Mouse (Mus musculus) intestine, embryonic 15.5 days (tissue): ENCODE results near the gene Mgat2. TPM values are rescaled to one million over a fixed set of nuclear protein-coding genes. Genes with fewer than 3 reads are reported as not detected.

Experiments used
- ATAC-seq: fragments of 200-750 bp; cut with Nextera tagmentation; 2 replicates; pipeline ENCODE4 v1.8.0; 2017; ENCODE audit warnings: moderate TSS enrichment, moderate library complexity
- H3K27ac ChIP-seq: fragments of 300-500 bp; sonication (generic); 2 replicates; pipeline ENCODE4 v1.5.1; 2015; ENCODE audit warnings: mild to moderate bottlenecking, inconsistent platforms
- H3K27me3 ChIP-seq: fragments of 300-500 bp; sonication (generic); replicated peaks from 2 replicates; pipeline ENCODE4 v1.6.1; 2015; ENCODE audit warnings: inconsistent platforms
- H3K36me3 ChIP-seq: fragments of 300-500 bp; sonication (generic); 2 replicates; pipeline ENCODE4 v1.6.1; 2015; ENCODE audit warnings: inconsistent platforms
- H3K4me1 ChIP-seq: fragments of 300-500 bp; sonication (generic); replicated peaks from 2 replicates; pipeline ENCODE4 v1.6.1; 2015; ENCODE audit warnings: inconsistent platforms
- H3K4me2 ChIP-seq: fragments of 300-500 bp; sonication (generic); replicated peaks from 2 replicates; pipeline ENCODE4 v1.6.1; 2015; ENCODE audit warnings: mild to moderate bottlenecking, inconsistent platforms
- H3K4me3 ChIP-seq: fragments of 300-500 bp; sonication (generic); replicated peaks from 2 replicates; pipeline ENCODE4 v1.5.1; 2015; ENCODE audit warnings: inconsistent platforms
- H3K9ac ChIP-seq: fragments of 300-500 bp; sonication (generic); 2 replicates; pipeline ENCODE4 v1.6.1; 2015; ENCODE audit warnings: inconsistent platforms
- H3K9me3 ChIP-seq: fragments of 300-500 bp; sonication (generic); 2 replicates; pipeline ENCODE4 v1.6.1; 2016; ENCODE audit warnings: inconsistent platforms
- WGBS: fragments of 180-500 bp; shearing (Covaris S2); methylation state at CpG from one replicate; pipeline ENCODE4 v1.1.7; 2015; 5-methylcytosine and 5-hydroxymethylcytosine counted together
- polyA plus RNA-seq: library from polyadenylated mRNA; unstranded; fragments of >200 nt; fragmentation: Nextera tagmentation; extraction: Ambion mirVana; gene quantifications from 2 replicates; pipeline ENCODE4 v1.2.1, GENCODE M21; 2015

Mgat2 gene
- polyA plus RNA-seq, 1 experiment from 2014 or later, result 58.7 TPM

DNA sequence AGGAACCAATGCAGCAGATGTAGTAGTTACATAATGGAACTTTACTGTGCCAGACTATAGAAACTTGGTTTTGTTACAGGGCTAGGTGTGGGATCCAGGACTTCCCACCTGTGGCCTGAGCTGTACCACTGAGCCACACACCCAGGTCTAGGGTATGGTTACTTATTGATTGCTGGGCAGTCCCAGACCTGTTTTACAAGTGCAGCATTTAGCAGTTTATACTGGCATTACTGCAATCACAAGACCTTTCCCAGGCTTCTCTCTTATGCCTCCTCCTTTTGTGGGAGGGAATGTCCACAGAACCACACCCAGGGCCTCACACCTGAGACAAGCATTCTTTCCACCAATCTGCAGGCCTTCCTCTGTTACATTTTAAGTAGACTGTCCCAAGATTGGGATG lies 15.0 kb downstream of the Mgat2 start:
- H3K9ac ChIP-seq, result no peak overlapping the region
- H3K4me2 ChIP-seq, result peak overlapping the region; percentile 93
- no peaks in the 10 kb centered on the region for H3K36me3 ChIP-seq
- no peak overlapping the region for H3K4me3 ChIP-seq
- H3K4me1 ChIP-seq, result peaks cover 13% of the 10 kb centered on the region; the same call in 1 of the 2 replicates
- no peak overlapping the region for H3K27ac ChIP-seq
- no peaks in the 10 kb centered on the region for H3K9me3 ChIP-seq
- peak; percentile 26 for ATAC-seq
- no peaks in the 10 kb centered on the region for H3K27me3 ChIP-seq

DNA sequence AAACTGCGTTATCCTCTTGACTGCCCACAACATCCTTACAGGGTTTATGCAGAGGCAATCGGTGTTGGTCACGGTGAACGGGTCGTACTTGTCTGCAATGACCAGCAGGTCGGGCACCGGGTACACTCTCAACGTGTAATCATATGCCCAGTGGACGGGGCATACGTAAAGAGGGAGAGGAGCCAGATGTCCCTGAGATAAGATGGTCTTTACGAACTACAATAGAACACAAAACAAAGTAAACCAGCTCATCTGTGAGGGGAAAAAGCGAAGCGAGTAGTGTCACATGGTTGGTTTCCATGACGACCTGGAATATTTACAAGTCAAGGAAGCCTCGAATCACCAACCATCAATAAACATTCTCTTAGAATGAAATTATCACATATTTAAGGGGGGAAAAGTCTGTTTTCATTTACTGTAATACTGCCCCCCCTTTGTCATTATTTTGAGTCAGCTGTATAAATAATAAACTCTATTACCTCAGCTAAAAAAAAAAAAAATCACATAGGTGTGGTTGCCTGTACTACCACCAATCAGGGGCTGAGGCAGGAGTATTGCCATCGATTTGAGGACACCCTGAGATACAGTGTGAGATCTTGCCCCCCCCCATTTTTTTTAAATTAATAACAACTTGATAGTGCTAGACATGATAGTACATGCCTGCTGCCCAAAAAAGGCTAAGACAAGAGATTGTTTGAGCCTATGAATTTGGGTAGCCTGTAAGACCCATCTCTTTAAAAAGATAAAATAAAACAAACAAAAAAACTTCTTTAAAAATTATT lies 20.3 kb downstream of the Mgat2 start, which contains the start of gene Gm49384:
Gene Gm49384 (minus strand): TSS at position 216 of the 782 bp plus-strand sequence.
- H3K9me3 ChIP-seq, result no peaks in the 10 kb centered on the region
- 0 out of 2 replicates have a peak, but pooled peaks cover 3% of the 10 kb centered on the region for H3K36me3 ChIP-seq
- H3K27ac ChIP-seq, result no peak within 1 kb of the TSS
- H3K9ac ChIP-seq, result no peak within 1 kb of the TSS
- peaks cover 1% of the 10 kb centered on the region; the same call in 1 of the 2 replicates for H3K4me1 ChIP-seq
- no peaks in the 10 kb centered on the region for H3K27me3 ChIP-seq
- ATAC-seq, result no peak
- H3K4me3 ChIP-seq, result no peak within 1 kb of the TSS
- H3K4me2 ChIP-seq, result no peak within 1 kb of the TSS
- 81% methylated on average over 16 of the region's 16 CpGs for WGBS

DNA sequence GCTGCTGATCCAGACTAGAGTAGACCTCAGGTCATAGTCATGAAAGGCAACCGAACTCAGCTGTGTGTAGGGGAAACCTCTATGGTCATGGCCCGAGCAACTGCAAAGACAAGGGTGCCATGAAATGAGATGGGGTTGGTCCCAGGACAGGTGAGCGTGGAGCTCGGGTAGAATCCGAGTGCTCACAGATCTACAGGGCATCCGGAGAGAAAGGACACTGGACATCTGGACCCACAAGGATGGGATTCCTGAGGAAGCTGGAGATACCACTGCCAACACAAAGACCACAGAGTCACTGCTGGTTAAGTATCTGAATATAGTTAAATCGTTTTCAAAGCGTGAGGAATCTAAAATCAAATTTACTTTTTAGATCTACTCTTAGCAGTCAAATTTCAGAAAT lies 23.4 kb downstream of the Mgat2 start:
- no peaks in the 10 kb centered on the region for H3K27me3 ChIP-seq
- no peaks in the 10 kb centered on the region for H3K4me1 ChIP-seq
- no peak for ATAC-seq
- 95% methylated on average over 8 of the region's 8 CpGs for WGBS
- H3K36me3 ChIP-seq, result peaks cover 8% of the 10 kb centered on the region
- no peak overlapping the region for H3K9ac ChIP-seq
- no peak overlapping the region for H3K4me2 ChIP-seq
- no peaks in the 10 kb centered on the region for H3K9me3 ChIP-seq
- H3K27ac ChIP-seq, result no peak overlapping the region
- H3K4me3 ChIP-seq, result no peak overlapping the region

DNA sequence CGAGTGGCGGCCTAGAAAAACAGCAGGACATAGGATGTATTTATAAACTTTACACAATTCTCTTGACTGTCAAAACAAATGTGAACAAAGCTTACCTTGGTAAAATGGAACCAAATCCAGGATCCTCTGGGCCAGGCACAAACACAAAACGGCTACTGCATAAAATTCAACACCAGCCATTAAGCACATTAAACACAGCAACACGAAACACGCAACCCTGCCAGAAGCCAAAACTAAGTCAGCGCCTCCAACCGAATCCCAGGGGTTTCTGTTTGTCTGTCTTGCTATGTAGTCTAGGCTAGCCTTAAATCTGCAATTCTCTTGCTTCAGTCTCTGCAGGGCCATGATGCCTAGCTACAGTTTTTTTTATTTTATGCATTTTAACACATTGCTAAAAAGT lies 24.0 kb downstream of the Mgat2 start:
- no peak overlapping the region for H3K27ac ChIP-seq
- ATAC-seq, result no peak
- no peak overlapping the region for H3K9ac ChIP-seq
- H3K36me3 ChIP-seq, result peaks cover 10% of the 10 kb centered on the region
- H3K4me2 ChIP-seq, result no peak overlapping the region
- no peaks in the 10 kb centered on the region for H3K9me3 ChIP-seq
- no peak overlapping the region for H3K4me3 ChIP-seq
- no peaks in the 10 kb centered on the region for H3K4me1 ChIP-seq
- H3K27me3 ChIP-seq, result no peaks in the 10 kb centered on the region
- 92% methylated on average over 7 of the region's 7 CpGs for WGBS

DNA sequence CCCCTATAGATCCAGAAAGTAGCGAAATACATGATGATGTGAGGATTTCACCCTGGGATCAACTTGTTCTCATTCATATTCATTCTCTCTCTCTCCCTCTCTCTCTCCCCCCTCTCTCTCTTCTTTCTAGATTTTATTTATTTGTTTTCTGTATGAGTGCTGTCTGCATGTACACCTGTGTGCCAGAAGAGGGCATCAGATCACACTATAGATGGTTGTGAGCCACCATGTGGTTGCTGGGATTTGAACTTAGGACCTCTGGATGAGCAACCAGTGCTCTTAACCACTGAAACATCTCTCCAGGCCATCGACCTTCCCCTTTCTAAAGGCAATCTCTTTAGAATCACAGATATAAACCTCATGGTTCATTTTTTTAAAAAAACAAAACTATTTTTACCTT lies 24.6 kb downstream of the Mgat2 start:
- Histone ChIP-seq H3K4me1 (no peaks in the 10 kb centered on the region), H3K27ac (no peak overlapping the region), H3K4me2 (no peak overlapping the region), H3K9me3 (no peaks in the 10 kb centered on the region), H3K36me3 (peaks cover 13% of the 10 kb centered on the region), H3K4me3 (no peak overlapping the region), H3K27me3 (no peaks in the 10 kb centered on the region), H3K9ac (no peak overlapping the region)
- no peak for ATAC-seq
- WGBS, result 94% methylated on average over 2 of the region's 2 CpGs

DNA sequence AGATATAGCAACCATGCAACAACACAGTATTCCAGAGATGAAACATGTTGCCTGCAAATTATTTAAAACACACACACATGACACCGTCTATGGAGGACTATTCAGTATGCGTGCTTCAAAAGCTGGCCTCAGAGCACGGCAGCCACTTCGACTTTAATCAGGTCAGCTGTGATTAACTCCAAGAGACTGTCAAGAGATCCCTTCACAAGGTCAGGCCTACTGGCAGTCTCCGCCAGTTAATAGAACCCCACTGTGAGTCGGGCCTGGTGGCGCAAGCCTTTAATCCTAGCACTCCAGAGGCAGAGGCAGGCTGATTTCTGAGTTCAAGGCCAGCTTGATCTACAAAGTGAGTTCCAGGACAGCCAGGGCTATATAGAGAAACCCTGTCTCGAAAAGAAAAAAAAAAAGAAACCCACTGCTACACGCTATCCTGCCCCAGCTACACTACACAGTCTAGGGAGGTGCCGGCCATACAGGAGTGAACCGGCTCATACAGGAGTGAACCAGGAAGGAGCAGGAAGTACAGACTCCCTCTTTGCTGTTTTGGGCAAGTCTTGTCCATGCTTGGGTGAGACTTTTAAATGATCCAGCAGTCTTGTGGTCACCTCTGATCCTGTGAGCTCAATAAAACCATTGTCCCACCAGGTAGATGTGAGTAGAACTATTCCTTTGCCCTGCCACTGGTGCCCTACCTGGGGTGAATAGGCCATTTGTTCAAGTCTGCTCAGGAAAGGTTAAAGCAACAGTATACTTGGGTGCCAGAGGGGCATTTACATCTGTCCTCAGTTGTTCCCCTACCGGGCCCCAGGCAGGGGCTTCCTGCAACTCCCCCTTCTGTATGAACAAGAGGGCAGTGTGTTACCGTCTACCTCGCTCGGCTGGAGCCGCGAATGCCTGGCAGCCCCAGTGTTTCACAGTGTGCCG lies 26.4 kb downstream of the Mgat2 start:
- no peak for ATAC-seq
- H3K27ac ChIP-seq, result no peak overlapping the region
- no peaks in the 10 kb centered on the region for H3K9me3 ChIP-seq
- WGBS, result 91% methylated on average over 18 of the region's 18 CpGs
- H3K27me3 ChIP-seq, result no peaks in the 10 kb centered on the region
- H3K36me3 ChIP-seq, result peaks cover 21% of the 10 kb centered on the region
- H3K4me3 ChIP-seq, result no peak overlapping the region
- H3K9ac ChIP-seq, result no peak overlapping the region
- H3K4me1 ChIP-seq, result no peaks in the 10 kb centered on the region
- no peak overlapping the region for H3K4me2 ChIP-seq

DNA sequence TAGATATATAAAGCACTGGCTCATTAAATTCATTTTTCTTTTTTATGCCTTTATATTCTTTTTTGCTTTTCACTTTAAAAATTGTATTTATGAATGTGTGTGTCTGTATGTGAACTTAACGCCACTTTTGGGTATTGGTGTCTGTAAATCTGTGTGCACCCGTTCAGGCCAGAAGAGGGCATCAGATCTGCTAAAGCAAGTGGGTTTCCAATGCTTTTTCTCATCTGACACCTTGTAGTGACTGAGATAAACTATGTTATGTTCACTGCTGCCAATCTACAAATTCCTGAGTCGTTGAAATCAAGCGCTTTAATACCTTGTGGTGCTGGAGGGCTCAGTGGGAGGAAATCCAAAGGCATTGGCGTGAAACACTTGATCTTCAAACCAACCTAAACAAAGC lies 27.1 kb downstream of the Mgat2 start:
- WGBS, result 85% methylated on average over 5 of the region's 5 CpGs
- H3K4me3 ChIP-seq, result no peak overlapping the region
- ATAC-seq, result no peak
- peaks cover 24% of the 10 kb centered on the region for H3K36me3 ChIP-seq
- no peaks in the 10 kb centered on the region for H3K4me1 ChIP-seq
- H3K27me3 ChIP-seq, result no peaks in the 10 kb centered on the region
- H3K27ac ChIP-seq, result no peak overlapping the region
- H3K4me2 ChIP-seq, result no peak overlapping the region
- H3K9ac ChIP-seq, result no peak overlapping the region
- no peaks in the 10 kb centered on the region for H3K9me3 ChIP-seq

DNA sequence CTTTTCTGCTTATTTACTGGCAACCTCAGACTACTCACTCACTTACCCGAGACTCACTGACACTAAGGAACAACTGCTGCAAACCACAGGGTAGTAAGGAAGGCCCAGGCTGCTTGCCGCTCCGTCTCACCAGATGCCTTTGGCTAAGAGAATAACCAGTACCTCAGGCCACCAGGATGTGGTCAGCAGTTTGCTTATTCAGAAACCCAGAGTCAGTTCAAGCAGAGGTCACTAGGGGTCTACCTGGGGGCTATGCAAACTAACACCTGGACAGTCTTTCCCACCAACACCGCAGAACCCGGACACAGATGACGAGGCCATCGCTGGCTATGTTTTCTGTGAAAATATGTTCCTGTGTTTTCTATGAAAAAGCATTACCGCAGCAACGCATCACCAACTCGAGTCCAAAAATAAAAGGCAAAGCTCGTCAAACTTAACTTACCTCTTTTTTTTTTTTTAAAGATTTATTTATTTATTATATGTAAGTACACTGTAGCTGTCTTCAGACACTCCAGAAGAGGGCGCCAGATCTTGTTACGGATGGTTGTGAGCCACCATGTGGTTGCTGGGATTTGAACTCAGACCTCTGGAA lies 29.3 kb downstream of the Mgat2 start:
- H3K36me3 ChIP-seq, result peaks cover 30% of the 10 kb centered on the region
- 92% methylated on average over 13 of the region's 13 CpGs for WGBS
- no peak overlapping the region for H3K9ac ChIP-seq

DNA sequence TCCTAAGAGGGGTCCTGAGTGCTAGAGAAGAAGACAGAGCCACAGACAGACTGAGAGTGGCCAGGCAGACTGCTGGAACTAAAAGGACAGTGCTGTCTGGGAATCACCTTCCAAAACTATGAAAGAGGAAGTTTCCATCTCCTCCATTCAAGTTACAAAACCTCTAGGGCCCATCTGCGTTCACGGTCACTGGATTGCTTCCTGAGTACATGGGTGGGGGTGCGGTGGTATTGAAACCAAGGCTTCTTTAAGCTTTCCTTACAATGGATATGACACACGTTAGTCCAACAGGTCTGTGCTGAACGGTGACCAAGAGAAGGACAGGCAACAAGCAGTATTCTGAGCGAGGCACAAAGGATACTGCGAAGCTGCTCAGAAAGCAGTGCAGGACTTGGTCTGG lies 30.4 kb downstream of the Mgat2 start:
- H3K4me3 ChIP-seq, result no peak overlapping the region
- no peak overlapping the region for H3K4me2 ChIP-seq
- H3K36me3 ChIP-seq, result peaks cover 35% of the 10 kb centered on the region
- no peak overlapping the region for H3K9ac ChIP-seq
- no peaks in the 10 kb centered on the region for H3K9me3 ChIP-seq
- no peaks in the 10 kb centered on the region for H3K27me3 ChIP-seq
- no peaks in the 10 kb centered on the region for H3K4me1 ChIP-seq
- no peak for ATAC-seq
- no peak overlapping the region for H3K27ac ChIP-seq
- 94% methylated on average over 7 of the region's 7 CpGs for WGBS

More for the DNA sequence above, 29.3 kb downstream of the Mgat2 start:
- no peaks in the 10 kb centered on the region for H3K27me3 ChIP-seq
- no peak overlapping the region for H3K4me2 ChIP-seq
- ATAC-seq, result no peak
- no peak overlapping the region for H3K27ac ChIP-seq
- H3K9me3 ChIP-seq, result no peaks in the 10 kb centered on the region
- H3K4me3 ChIP-seq, result no peak overlapping the region
- no peaks in the 10 kb centered on the region for H3K4me1 ChIP-seq

DNA sequence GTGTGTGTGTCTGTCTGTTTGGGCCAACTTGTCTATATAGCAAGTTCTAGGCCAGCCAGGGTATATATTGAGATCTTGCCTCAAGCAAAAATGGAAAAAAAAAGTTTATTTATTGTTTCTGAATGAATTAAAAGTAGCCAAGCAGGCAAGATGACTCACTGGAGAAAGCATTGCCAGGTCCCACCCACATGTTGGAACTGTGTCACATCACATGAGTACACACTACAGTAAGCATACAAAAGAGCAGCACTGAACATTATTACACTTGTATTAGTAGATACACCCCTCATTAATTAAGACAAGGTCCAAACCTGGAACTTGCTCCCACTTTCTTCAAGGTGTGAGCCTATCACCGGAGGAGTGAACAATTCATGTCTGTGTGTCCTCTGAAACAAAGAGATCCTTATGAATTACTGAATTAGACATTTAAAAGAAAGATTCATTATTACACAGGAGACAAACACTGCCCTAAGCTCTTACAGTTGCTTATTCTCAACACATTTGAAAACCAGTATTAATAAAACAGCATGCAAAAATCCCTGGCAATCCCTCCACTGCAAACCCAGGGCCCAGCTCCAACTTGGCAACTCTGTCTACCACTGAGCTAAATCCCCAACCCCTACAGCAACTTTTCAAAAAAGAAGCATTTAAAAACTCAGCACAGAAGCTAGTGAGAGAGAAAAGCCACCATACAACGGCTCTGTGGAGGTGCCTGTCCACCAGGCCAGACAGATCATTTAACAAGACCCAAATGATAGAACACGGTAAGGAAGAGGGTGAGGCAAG lies 31.2 kb downstream of the Mgat2 start:
- Histone ChIP-seq H3K27me3 (no peaks in the 10 kb centered on the region), H3K4me3 (no peak overlapping the region), H3K27ac (no peak overlapping the region), H3K4me1 (no peaks in the 10 kb centered on the region), H3K9ac (no peak overlapping the region), H3K9me3 (no peaks in the 10 kb centered on the region), H3K4me2 (no peak overlapping the region), H3K36me3 (peaks cover 39% of the 10 kb centered on the region)
- no peak for ATAC-seq
- WGBS, result 84% methylated on average over 3 of the region's 3 CpGs

DNA sequence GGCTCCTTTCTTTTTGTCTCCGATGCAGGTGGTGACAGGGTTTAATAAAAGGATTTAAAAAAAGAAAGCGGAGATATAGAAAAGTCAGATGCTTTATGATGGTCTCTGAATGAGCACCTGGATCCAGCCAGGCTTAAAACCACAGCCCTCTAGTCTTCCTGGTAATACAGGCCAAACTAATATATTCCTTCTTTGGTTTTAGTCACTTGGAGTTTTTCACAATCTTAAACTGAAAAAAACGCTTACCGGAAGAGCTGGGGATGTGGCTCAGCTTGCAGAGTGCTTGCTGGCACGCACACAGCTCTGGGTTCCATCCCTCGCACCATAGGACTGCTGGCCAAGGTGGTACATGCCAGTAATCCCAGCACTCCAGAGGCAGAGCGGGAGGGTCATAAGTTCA lies 32.6 kb downstream of the Mgat2 start:
- Histone ChIP-seq H3K9ac (no peak overlapping the region), H3K4me3 (no peak overlapping the region), H3K9me3 (no peaks in the 10 kb centered on the region), H3K4me2 (no peak overlapping the region), H3K36me3 (peaks cover 40% of the 10 kb centered on the region), H3K27ac (no peak overlapping the region), H3K4me1 (no peaks in the 10 kb centered on the region), H3K27me3 (no peaks in the 10 kb centered on the region)
- ATAC-seq, result no peak
- WGBS, result 96% methylated on average over 7 of the region's 7 CpGs
